ENCODE assay signal across 24 mouse cellular contexts in the genomic region with DNA sequence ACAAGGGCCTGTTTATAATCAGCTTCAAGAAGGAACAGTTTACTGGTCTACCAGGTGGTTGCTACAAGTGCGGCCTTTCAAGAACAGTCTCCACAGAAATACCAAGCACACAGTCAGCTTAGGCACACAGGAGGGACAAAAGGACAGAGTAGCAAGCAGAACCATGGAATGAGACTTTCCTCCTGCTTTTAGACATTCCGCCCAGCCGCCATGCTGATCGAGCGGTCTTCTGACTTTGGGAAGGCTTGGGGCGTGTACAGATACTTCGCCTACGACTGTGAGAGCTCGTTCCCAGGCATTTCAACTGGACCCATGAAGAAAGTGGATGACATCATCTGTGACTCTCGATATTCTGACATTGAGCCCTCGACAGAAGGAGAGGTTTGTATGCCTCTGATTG. TPM values are rescaled to one million over a fixed set of nuclear protein-coding genes. Genes with fewer than 3 reads are reported as not detected.
"Had no signal": no experiment of that assay in that cellular context is flagged by ENCODE, and none has a peak within 500 bp of the region (broad histone marks: within the 10 kb centered on the region; RNA-seq: fewer than 3 reads in every experiment).

No protein-coding gene starts in this region.

- H3K36me3 ChIP-seq: midbrain, embryonic 13.5 days; midbrain, embryonic 15.5 days; neural tube, embryonic 12.5 days had no signal

- H3K27ac ChIP-seq: lung, embryonic 15.5 days; macrophage; midbrain, embryonic 13.5 days; midbrain, embryonic 15.5 days; neural tube, embryonic 12.5 days; stomach, embryonic 15.5 days; stomach, postnatal 0 days had no signal

- H3K9ac ChIP-seq: lung, embryonic 15.5 days; midbrain, embryonic 13.5 days; midbrain, embryonic 15.5 days; neural tube, embryonic 12.5 days; stomach, embryonic 15.5 days had no signal

- H3K27me3 ChIP-seq: lung, embryonic 15.5 days; midbrain, embryonic 13.5 days; midbrain, embryonic 15.5 days; neural tube, embryonic 12.5 days; stomach, embryonic 15.5 days had no signal

- H3K4me1 ChIP-seq: megakaryocyte, embryonic 14.5 days; neural tube, embryonic 12.5 days had no signal

- ATAC-seq: lung, postnatal 0 days; midbrain, embryonic 13.5 days; midbrain, embryonic 15.5 days had no signal

- H3K9me3 ChIP-seq: lung, embryonic 15.5 days; midbrain, embryonic 13.5 days; midbrain, embryonic 15.5 days; neural tube, embryonic 12.5 days; stomach, embryonic 15.5 days had no signal

- DNase-seq: lung, postnatal 14 days; lung, postnatal 36 days; right cerebral cortex, postnatal 14 days; thymus, adult 2 months; thymus, postnatal 25 days; thymus, postnatal 4 days had no signal

- H3K4me3 ChIP-seq: lung, embryonic 15.5 days; megakaryocyte, embryonic 14.5 days; midbrain, embryonic 13.5 days; midbrain, embryonic 15.5 days; neural tube, embryonic 12.5 days; stomach, embryonic 15.5 days had no signal

- H3K4me2 ChIP-seq: lung, embryonic 15.5 days; midbrain, embryonic 11.5 days; midbrain, embryonic 13.5 days; midbrain, embryonic 15.5 days; neural tube, embryonic 12.5 days; stomach, embryonic 15.5 days had no signal

RNA-seq across cellular contexts. Expression of a gene that starts 37.7 kb away (rescaled TPM):
- total RNA-seq: megakaryocyte progenitor cell, adult 5-6 weeks; midbrain, postnatal 0 days; monocyte, adult 5-6 weeks; neutrophil, adult 5-6 weeks had no signal
- polyA plus RNA-seq: lung, embryonic 15.5 days; lung, postnatal 0 days; macrophage; midbrain, embryonic 11.5 days; midbrain, embryonic 13.5 days; midbrain, embryonic 15.5 days; midbrain, postnatal 0 days; neural tube, embryonic 12.5 days; neural tube, embryonic 14.5 days; spleen, adult 2 months; stomach, embryonic 15.5 days; stomach, postnatal 0 days; testis, adult 2 months; thymus, adult 2 months; urinary bladder, adult 2 months had no signal
